Comparison of ENCODE assay signal across 27 mouse cellular contexts in the genomic region with DNA sequence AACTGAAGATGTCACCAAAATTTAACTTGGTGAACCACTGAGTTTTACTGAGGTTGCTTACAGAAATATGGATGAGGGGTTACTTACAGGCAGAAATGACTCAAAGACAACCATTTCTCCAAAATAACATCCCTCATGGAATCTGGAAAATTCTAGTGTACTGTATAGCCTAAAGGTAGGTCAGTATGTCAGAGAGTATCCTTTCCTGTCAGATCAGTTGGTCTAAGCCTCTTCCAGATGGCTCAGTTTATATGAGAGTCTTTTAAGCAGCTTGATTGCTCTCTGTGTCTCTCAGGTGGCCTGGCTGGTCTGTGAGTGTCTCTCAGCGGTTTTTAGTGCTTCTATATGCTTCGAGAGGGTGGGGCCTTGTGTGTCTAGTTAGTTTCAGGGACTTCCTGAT. TPM values are rescaled to one million over a fixed set of nuclear protein-coding genes. Genes with fewer than 3 reads are reported as not detected.
DNase-seq lines count a peak whose midpoint lies in the region; ATAC-seq and TF ChIP-seq lines count a peak whose summit lies in the region.
"Had no signal": no experiment of that assay in that cellular context is flagged by ENCODE, and none has a peak within 500 bp of the region (broad histone marks: within the 10 kb centered on the region; RNA-seq: fewer than 3 reads in every experiment).

No protein-coding gene starts in this region.

- H3K36me3 ChIP-seq in embryonic facial prominence, embryonic 13.5 days = no peaks in the 10 kb centered on the region
- H3K36me3 ChIP-seq in embryonic facial prominence, embryonic 10.5 days (replicated peaks) = no peaks in the 10 kb centered on the region
- no peaks in the 10 kb centered on the region for H3K36me3 ChIP-seq in hindbrain, embryonic 12.5 days
- no peaks in the 10 kb centered on the region for H3K36me3 ChIP-seq in hindbrain, embryonic 11.5 days (ENCODE audit: control insufficient read depth, insufficient read depth, low read length)
- no peaks in the 10 kb centered on the region for H3K36me3 ChIP-seq in limb, embryonic 11.5 days (ENCODE audit: control insufficient read depth, insufficient read depth, low read length)
- H3K36me3 ChIP-seq in limb, embryonic 10.5 days = no peaks in the 10 kb centered on the region
- H3K36me3 ChIP-seq in hindbrain, postnatal 0 days (ENCODE audit: insufficient read depth, low read length) = no peaks in the 10 kb centered on the region
- H3K36me3 ChIP-seq: intestine, embryonic 15.5 days; liver, embryonic 12.5 days; midbrain, embryonic 15.5 days; neural tube, embryonic 15.5 days; stomach, embryonic 15.5 days had no signal

- H3K27me3 ChIP-seq in embryonic facial prominence, embryonic 13.5 days = no peaks in the 10 kb centered on the region
- H3K27me3 ChIP-seq in embryonic facial prominence, embryonic 10.5 days (replicated peaks; ENCODE audit: low read depth, poor library complexity, severe bottlenecking) = no peaks in the 10 kb centered on the region
- no peaks in the 10 kb centered on the region for H3K27me3 ChIP-seq in hindbrain, embryonic 12.5 days
- H3K27me3 ChIP-seq in hindbrain, embryonic 11.5 days (ENCODE audit: control insufficient read depth, insufficient read depth, low read length) = no peaks in the 10 kb centered on the region
- H3K27me3 ChIP-seq in limb, embryonic 11.5 days (ENCODE audit: control insufficient read depth, insufficient read depth, low read length) = no peaks in the 10 kb centered on the region
- H3K27me3 ChIP-seq in limb, embryonic 10.5 days (ENCODE audit: low read depth, poor library complexity, severe bottlenecking) = no peaks in the 10 kb centered on the region
- H3K27me3 ChIP-seq in hindbrain, postnatal 0 days (ENCODE audit: insufficient read depth, low read length) = no peaks in the 10 kb centered on the region
- H3K27me3 ChIP-seq: CH12.LX; intestine, embryonic 15.5 days; liver, embryonic 12.5 days; midbrain, embryonic 15.5 days; neural tube, embryonic 15.5 days; stomach, embryonic 15.5 days had no signal

- H3K27ac ChIP-seq in embryonic facial prominence, embryonic 13.5 days = no peak overlapping the region
- no peak overlapping the region for H3K27ac ChIP-seq in embryonic facial prominence, embryonic 10.5 days (replicated peaks)
- no peak overlapping the region for H3K27ac ChIP-seq in hindbrain, embryonic 12.5 days
- H3K27ac ChIP-seq in hindbrain, embryonic 11.5 days (ENCODE audit: low read depth, low read length) = no peak overlapping the region
- H3K27ac ChIP-seq in limb, embryonic 11.5 days (replicated peaks; ENCODE audit: low read depth, low read length) = no peak overlapping the region
- H3K27ac ChIP-seq in limb, embryonic 10.5 days = no peak overlapping the region
- H3K27ac ChIP-seq in hindbrain, postnatal 0 days = no peak overlapping the region
- H3K27ac ChIP-seq: intestine, embryonic 15.5 days; left cerebral cortex, adult 2 months; liver, embryonic 12.5 days; macrophage; midbrain, embryonic 15.5 days; neural tube, embryonic 15.5 days; stomach, embryonic 15.5 days had no signal

- no peak overlapping the region for H3K4me3 ChIP-seq in embryonic facial prominence, embryonic 13.5 days
- no peak overlapping the region for H3K4me3 ChIP-seq in embryonic facial prominence, embryonic 10.5 days
- H3K4me3 ChIP-seq in hindbrain, embryonic 12.5 days = no peak overlapping the region
- H3K4me3 ChIP-seq in hindbrain, embryonic 11.5 days (ENCODE audit: low read depth, low read length) = no peak overlapping the region
- H3K4me3 ChIP-seq in limb, embryonic 11.5 days (ENCODE audit: low read depth, low read length) = no peak overlapping the region
- H3K4me3 ChIP-seq in limb, embryonic 10.5 days = no peak overlapping the region
- H3K4me3 ChIP-seq in hindbrain, postnatal 0 days (ENCODE audit: low read length) = no peak overlapping the region
- H3K4me3 ChIP-seq: intestine, embryonic 15.5 days; left cerebral cortex, adult 2 months; liver, embryonic 12.5 days; midbrain, embryonic 15.5 days; neural tube, embryonic 15.5 days; stomach, embryonic 15.5 days had no signal

- H3K9ac ChIP-seq in embryonic facial prominence, embryonic 13.5 days = no peak overlapping the region
- no peak overlapping the region for H3K9ac ChIP-seq in hindbrain, embryonic 12.5 days
- no peak overlapping the region for H3K9ac ChIP-seq in hindbrain, embryonic 11.5 days (ENCODE audit: low read depth, low read length)
- no peak overlapping the region for H3K9ac ChIP-seq in limb, embryonic 11.5 days (ENCODE audit: low read length)
- H3K9ac ChIP-seq in hindbrain, postnatal 0 days (replicated peaks; ENCODE audit: low read length) = no peak overlapping the region
- H3K9ac ChIP-seq: intestine, embryonic 15.5 days; liver, embryonic 12.5 days; liver, postnatal 0 days; midbrain, embryonic 15.5 days; neural tube, embryonic 15.5 days; stomach, embryonic 15.5 days had no signal

- no peaks in the 10 kb centered on the region for H3K9me3 ChIP-seq in embryonic facial prominence, embryonic 13.5 days
- H3K9me3 ChIP-seq in embryonic facial prominence, embryonic 10.5 days = peaks cover 7% of the 10 kb centered on the region
- H3K9me3 ChIP-seq in hindbrain, embryonic 12.5 days (replicated peaks) = peaks cover 7% of the 10 kb centered on the region; the same call in 1 of the 2 replicates
- H3K9me3 ChIP-seq in hindbrain, embryonic 11.5 days (ENCODE audit: control insufficient read depth, low read length) = 0 out of 2 replicates have a peak, but pooled peaks cover 4% of the 10 kb centered on the region
- peaks cover 2% of the 10 kb centered on the region; the same call in 1 of the 2 replicates for H3K9me3 ChIP-seq in limb, embryonic 11.5 days (ENCODE audit: control insufficient read depth, low read length)
- peaks cover 4% of the 10 kb centered on the region; the same call in 1 of the 2 replicates for H3K9me3 ChIP-seq in limb, embryonic 10.5 days (replicated peaks)
- H3K9me3 ChIP-seq in hindbrain, postnatal 0 days (ENCODE audit: low read length) = 0 out of 2 replicates have a peak, but pooled peaks cover 6% of the 10 kb centered on the region
- H3K9me3 ChIP-seq: intestine, embryonic 15.5 days; stomach, embryonic 15.5 days had no signal

- ATAC-seq in embryonic facial prominence, embryonic 13.5 days (ENCODE audit: insufficient number of reproducible peaks, insufficient read depth, low FRiP score, low TSS enrichment, low read depth) = peak; percentile 50; the same call in 1 of the 2 replicates
- ATAC-seq in hindbrain, embryonic 12.5 days (ENCODE audit: low FRiP score) = peak; percentile 55; the same call in 1 of the 2 replicates
- ATAC-seq in hindbrain, embryonic 11.5 days (ENCODE audit: low FRiP score) = no peak
- ATAC-seq in limb, embryonic 11.5 days (ENCODE audit: insufficient number of reproducible peaks, low FRiP score, low TSS enrichment, low read depth) = 0 out of 2 replicates have a peak, but pooled peaks have one; percentile 55
- ATAC-seq in hindbrain, postnatal 0 days = peak; percentile 31; the same call in 1 of the 2 replicates
- ATAC-seq: intestine, embryonic 15.5 days; liver, embryonic 12.5 days; liver, postnatal 0 days; midbrain, embryonic 15.5 days had no signal

- 65% methylated on average over 2 of the region's 2 CpGs for WGBS in embryonic facial prominence, embryonic 13.5 days
- 65% methylated on average over 2 of the region's 2 CpGs for WGBS in embryonic facial prominence, embryonic 10.5 days
- WGBS in hindbrain, embryonic 12.5 days = 76% methylated on average over 2 of the region's 2 CpGs
- WGBS in hindbrain, embryonic 11.5 days = 85% methylated on average over 2 of the region's 2 CpGs
- 86% methylated on average over 2 of the region's 2 CpGs for WGBS in limb, embryonic 11.5 days
- WGBS in limb, embryonic 10.5 days = 73% methylated on average over 2 of the region's 2 CpGs
- WGBS in hindbrain, postnatal 0 days = 84% methylated on average over 2 of the region's 2 CpGs

- no peak overlapping the region for H3K4me2 ChIP-seq in embryonic facial prominence, embryonic 13.5 days
- no peak overlapping the region for H3K4me2 ChIP-seq in hindbrain, embryonic 12.5 days (replicated peaks)
- no peak overlapping the region for H3K4me2 ChIP-seq in hindbrain, embryonic 11.5 days (replicated peaks; ENCODE audit: low read depth, low read length)
- no peak overlapping the region for H3K4me2 ChIP-seq in limb, embryonic 11.5 days (ENCODE audit: low read depth, severe bottlenecking)
- H3K4me2 ChIP-seq in hindbrain, postnatal 0 days (ENCODE audit: low read depth, low read length) = no peak overlapping the region
- H3K4me2 ChIP-seq: heart, embryonic 11.5 days; intestine, embryonic 15.5 days; liver, embryonic 12.5 days; midbrain, embryonic 15.5 days; neural tube, embryonic 15.5 days; stomach, embryonic 15.5 days had no signal

- no peak for DNase-seq in embryonic facial prominence, embryonic 10.5 days (ENCODE audit: low spot score)
- DNase-seq in hindbrain, embryonic 11.5 days (ENCODE audit: low spot score) = no peak
- DNase-seq in limb, embryonic 11.5 days (ENCODE audit: low spot score) = no peak
- DNase-seq in limb, embryonic 10.5 days (ENCODE audit: low spot score) = no peak
- DNase-seq in hindbrain, postnatal 0 days (ENCODE audit: low spot score) = no peak
- DNase-seq: adrenal gland, adult 8-10 months; cerebellum, adult 2 months; cerebellum, postnatal 14 days; gastrocnemius, postnatal 14 days; heart, postnatal 10 days; kidney, adult 9 months; kidney, postnatal 25 days; liver, postnatal 0 days; retina, postnatal 1 day; right cerebral cortex, postnatal 14 days; thymus, postnatal 14 days had no signal

- TF ChIP-seq CTCF in hindbrain, postnatal 0 days (IDR thresholded peaks at IDR 0.05; ENCODE audit: low read depth) = no peak

- H3K4me1 ChIP-seq in embryonic facial prominence, embryonic 13.5 days = no peaks in the 10 kb centered on the region
- no peaks in the 10 kb centered on the region for H3K4me1 ChIP-seq in embryonic facial prominence, embryonic 10.5 days
- no peaks in the 10 kb centered on the region for H3K4me1 ChIP-seq in hindbrain, embryonic 12.5 days
- H3K4me1 ChIP-seq in hindbrain, embryonic 11.5 days (replicated peaks; ENCODE audit: control insufficient read depth, insufficient read depth, low read length) = no peaks in the 10 kb centered on the region
- no peaks in the 10 kb centered on the region for H3K4me1 ChIP-seq in limb, embryonic 11.5 days (ENCODE audit: control insufficient read depth, insufficient read depth, low read length)
- H3K4me1 ChIP-seq in limb, embryonic 10.5 days = no peaks in the 10 kb centered on the region
- H3K4me1 ChIP-seq in hindbrain, postnatal 0 days (ENCODE audit: insufficient read depth, low read length) = no peaks in the 10 kb centered on the region
- H3K4me1 ChIP-seq: intestine, embryonic 15.5 days; midbrain, embryonic 15.5 days; neural tube, embryonic 15.5 days had no signal

RNA-seq across cellular contexts. Expression of gene Abcg2, which starts 24.1 kb away (rescaled TPM):
- 56.8 and 60.0 TPM in 2 replicates for polyA plus RNA-seq in embryonic facial prominence, embryonic 13.5 days (2015; fragmentation: Nextera tagmentation; extraction: Ambion mirVana)
- 52.0 and 58.0 TPM in 2 replicates for polyA plus RNA-seq in embryonic facial prominence, embryonic 10.5 days (2016; fragmentation: Nextera tagmentation; extraction: Ambion mirVana)
- 41.8 and 42.5 TPM in 2 replicates for polyA plus RNA-seq in hindbrain, embryonic 12.5 days (2016; fragmentation: Nextera tagmentation; extraction: Ambion mirVana)
- polyA plus RNA-seq in hindbrain, embryonic 11.5 days (2014; fragmentation: Nextera tagmentation; extraction: Ambion mirVana) = 41.8 and 46.7 TPM in 2 replicates
- 49.2 and 49.9 TPM in 2 replicates for polyA plus RNA-seq in limb, embryonic 11.5 days (2014; fragmentation: Nextera tagmentation; extraction: Ambion mirVana)
- polyA plus RNA-seq in limb, embryonic 10.5 days (2016; fragmentation: Nextera tagmentation; extraction: Ambion mirVana) = 49.3 and 52.5 TPM in 2 replicates
- 18.3 and 30.3 TPM in 2 replicates for total RNA-seq in hindbrain, postnatal 0 days (2014; rRNA removed)
- polyA plus RNA-seq in hindbrain, postnatal 0 days (2015; fragmentation: Nextera tagmentation; extraction: Ambion mirVana) = 33.1 and 38.6 TPM in 2 replicates
